Mouse (Mus musculus) heart, adult 2 months (tissue): ENCODE data around the gene Eif4e3. TPM values are rescaled to one million over a fixed set of nuclear protein-coding genes. Genes with fewer than 3 reads are reported as not detected.
A peak's percentile ranks its signal among the peaks of the same experiment; 100 is the strongest.

Source experiments
- DNase-seq, 2 experiments: peaks; one replicate each; pipeline ENCODE4 v3.0.0; 2021
- H3K27ac ChIP-seq: fragments of 200-600 bp; 2 replicates; pipeline ENCODE4 v1.8.1; 2022
- H3K27me3 ChIP-seq: fragments of 200-500 bp; 2 replicates; pipeline ENCODE4 v1.6.1; 2012; ENCODE audit warnings: mild to moderate bottlenecking, low read length, inconsistent platforms, mixed read lengths; ENCODE audit not compliant: control insufficient read depth, insufficient read depth
- H3K36me3 ChIP-seq: fragments of 200-500 bp; 2 replicates; pipeline ENCODE4 v1.6.1; 2012; ENCODE audit warnings: low read length, inconsistent platforms; ENCODE audit not compliant: control insufficient read depth, insufficient read depth
- H3K4me1 ChIP-seq: fragments of 200-500 bp; 2 replicates; pipeline ENCODE4 v1.6.1; 2011; ENCODE audit warnings: low read length; ENCODE audit not compliant: control insufficient read depth, insufficient read depth
- H3K4me3 ChIP-seq: fragments of 200-600 bp; 2 replicates; pipeline ENCODE4 v1.8.1; 2022
- H3K79me2 ChIP-seq: fragments of 200-500 bp; replicated peaks from 2 replicates; pipeline ENCODE4 v1.6.1; 2012; ENCODE audit warnings: mild to moderate bottlenecking, inconsistent platforms, low read length, moderate library complexity, mixed read lengths; ENCODE audit not compliant: control insufficient read depth, insufficient read depth
- H3K9ac ChIP-seq: fragments of 200-500 bp; 2 replicates; pipeline ENCODE4 v1.6.1; 2012; ENCODE audit warnings: low read depth, mild to moderate bottlenecking, control low read depth, inconsistent platforms, low read length, mixed read lengths
- CTCF ChIP-seq: fragments of 200-600 bp; IDR thresholded peaks from 2 replicates; pipeline ENCODE4 v1.8.1; 2022; ENCODE audit warnings: antibody characterized with exemption, mild to moderate bottlenecking, moderate library complexity
- EP300 ChIP-seq: fragments of 200-500 bp; IDR thresholded peaks from 2 replicates; pipeline ENCODE4 v1.6.1; 2011; ENCODE audit warnings: low read depth, low read length, control low read depth; ENCODE audit not compliant: insufficient read depth
- POLR2A ChIP-seq: fragments of 200-500 bp; IDR thresholded peaks from 2 replicates; pipeline ENCODE4 v1.6.1; 2011; ENCODE audit warnings: mild to moderate bottlenecking, low read depth, low read length, control low read depth; ENCODE audit not compliant: insufficient read depth
- WGBS: fragments of 180-500 bp; shearing (Covaris S2); methylation state at CpG from one replicate; pipeline ENCODE4 v1.1.7; 2018; 5-methylcytosine and 5-hydroxymethylcytosine counted together
- intact Hi-C: fragments of 180-260 bp; cut with DNase I; formaldehyde crosslinking; loops from one replicate; pipeline ENCODE4 v1.15.1; 2025
- polyA plus RNA-seq: library from polyadenylated mRNA; depleted of rRNA; stranded (reverse); fragments of >200 nt; gene quantifications from 2 replicates; pipeline ENCODE4 v1.2.3, GENCODE M21; 2012
- total RNA-seq, 2 experiments: library from RNA; stranded (reverse); gene quantifications; 2 replicates each; pipeline ENCODE4 v1.2.3; 2021

Eif4e3 gene
- total and polyA plus RNA-seq, 3 experiments: 24.2 to 45.8 (median 36.6) TPM

- peak; percentile 30 to 53 for DNase-seq
- Histone ChIP-seq H3K27ac (no peak overlapping the region), H3K36me3 (no peaks in the 10 kb centered on the region), H3K27me3 (no peaks in the 10 kb centered on the region), H3K79me2 (no peaks in the 10 kb centered on the region), H3K4me1 (no peaks in the 10 kb centered on the region), H3K9ac (no peak overlapping the region), H3K4me3 (no peak overlapping the region)
- intact Hi-C loops: no loop called here
- 74% methylated on average over 32 of the region's 32 CpGs for WGBS
- TF ChIP-seq EP300 (no peak), POLR2A (no peak), CTCF (no peak)
Observed at GRCm38 (mm10) chr6:99632121-99632980, 34.2 kb downstream of the Eif4e3 start.

- Histone ChIP-seq H3K36me3 (no peaks in the 10 kb centered on the region), H3K27me3 (no peaks in the 10 kb centered on the region), H3K27ac (no peak overlapping the region), H3K4me3 (no peak overlapping the region), H3K9ac (no peak overlapping the region), H3K79me2 (no peaks in the 10 kb centered on the region), H3K4me1 (no peaks in the 10 kb centered on the region)
- intact Hi-C loops: no loop called here
- 93% methylated on average over 5 of the region's 5 CpGs for WGBS
- TF ChIP-seq POLR2A: no peak
- no peak for TF ChIP-seq CTCF
- TF ChIP-seq EP300: no peak
- no peak for DNase-seq
Observed at GRCm38 (mm10) chr6:99631637-99632036, 34.9 kb downstream of the Eif4e3 start.

- 92% methylated on average over 8 of the region's 8 CpGs for WGBS
- intact Hi-C loops: no loop called here
- TF ChIP-seq POLR2A: no peak
- 0 out of 2 replicates have a peak, but pooled peaks have one; percentile 3 for TF ChIP-seq CTCF
Observed at GRCm38 (mm10) chr6:99629726-99630458, 36.7 kb downstream of the Eif4e3 start.

GRCm38 (mm10) chr6:99626347-99626746 lies 40.2 kb downstream of the Eif4e3 start:
- no peak for TF ChIP-seq EP300
- no peak for TF ChIP-seq POLR2A
- TF ChIP-seq CTCF: no peak
- intact Hi-C loops: no loop called here
- no peaks in the 10 kb centered on the region for H3K27me3 ChIP-seq
- no peak overlapping the region for H3K4me3 ChIP-seq
- no peaks in the 10 kb centered on the region for H3K79me2 ChIP-seq
- 96% methylated on average over 2 of the region's 2 CpGs for WGBS
- H3K36me3 ChIP-seq: no peaks in the 10 kb centered on the region
- no peak for DNase-seq
- no peak overlapping the region for H3K9ac ChIP-seq
- no peaks in the 10 kb centered on the region for H3K4me1 ChIP-seq
- no peak overlapping the region for H3K27ac ChIP-seq

More at GRCm38 (mm10) chr6:99629726-99630458, 36.7 kb downstream of the Eif4e3 start:
- DNase-seq: no peak
- Histone ChIP-seq H3K27me3 (no peaks in the 10 kb centered on the region), H3K27ac (no peak overlapping the region), H3K4me1 (no peaks in the 10 kb centered on the region), H3K36me3 (no peaks in the 10 kb centered on the region), H3K79me2 (no peaks in the 10 kb centered on the region), H3K4me3 (no peak overlapping the region), H3K9ac (no peak overlapping the region)

- Histone ChIP-seq H3K36me3 (no peaks in the 10 kb centered on the region), H3K79me2 (no peaks in the 10 kb centered on the region), H3K27ac (no peak overlapping the region), H3K4me3 (no peak overlapping the region), H3K4me1 (no peaks in the 10 kb centered on the region), H3K9ac (no peak overlapping the region), H3K27me3 (no peaks in the 10 kb centered on the region)
- WGBS: 57% methylated on average over 7 of the region's 7 CpGs
- intact Hi-C loops: no loop called here
- no peak for DNase-seq
- TF ChIP-seq EP300: no peak
- TF ChIP-seq CTCF: no peak
- TF ChIP-seq POLR2A: no peak
Observed at GRCm38 (mm10) chr6:99625803-99626202, 40.8 kb downstream of the Eif4e3 start.

GRCm38 (mm10) chr6:99625306-99625705 lies 41.3 kb downstream of the Eif4e3 start:
- Histone ChIP-seq H3K9ac (no peak overlapping the region), H3K4me1 (no peaks in the 10 kb centered on the region), H3K27me3 (no peaks in the 10 kb centered on the region), H3K79me2 (no peaks in the 10 kb centered on the region), H3K36me3 (no peaks in the 10 kb centered on the region), H3K4me3 (no peak overlapping the region), H3K27ac (no peak overlapping the region)
- 81% methylated on average over 7 of the region's 7 CpGs for WGBS
- DNase-seq: no peak
- intact Hi-C loops: no loop called here
- no peak for TF ChIP-seq EP300
- TF ChIP-seq CTCF: no peak
- TF ChIP-seq POLR2A: no peak
